Mouse (Mus musculus) stomach, postnatal 0 days (tissue): ENCODE data around the gene G6pdx.

Experiments used
- CTCF ChIP-seq: IDR thresholded peaks from 2 replicates; pipeline ENCODE4 v1.5.1; 2016; ENCODE audit warnings: antibody characterized with exemption, low read depth, mild to moderate bottlenecking, moderate library complexity
- EP300 ChIP-seq: optimal IDR thresholded peaks from 2 replicates; pipeline ENCODE3; 2016; ENCODE audit warnings: antibody characterized with exemption

- peak; percentile 58 for TF ChIP-seq CTCF
- TF ChIP-seq EP300 = no peak
These were observed at the start of gene G6pdx for GRCm38 (mm10) chrX:74428826-74429276.
